Mouse (Mus musculus) frontal cortex, adult (tissue): ENCODE data around the gene Pyy.

Experiments used
- ATAC-seq: cut with Nextera tagmentation; 2 replicates; pipeline ENCODE4 v1.9.2; 2017; ENCODE audit warnings: mild to moderate bottlenecking, moderate library complexity, mixed read lengths; ENCODE audit not compliant: low TSS enrichment

The Pyy gene

DNA sequence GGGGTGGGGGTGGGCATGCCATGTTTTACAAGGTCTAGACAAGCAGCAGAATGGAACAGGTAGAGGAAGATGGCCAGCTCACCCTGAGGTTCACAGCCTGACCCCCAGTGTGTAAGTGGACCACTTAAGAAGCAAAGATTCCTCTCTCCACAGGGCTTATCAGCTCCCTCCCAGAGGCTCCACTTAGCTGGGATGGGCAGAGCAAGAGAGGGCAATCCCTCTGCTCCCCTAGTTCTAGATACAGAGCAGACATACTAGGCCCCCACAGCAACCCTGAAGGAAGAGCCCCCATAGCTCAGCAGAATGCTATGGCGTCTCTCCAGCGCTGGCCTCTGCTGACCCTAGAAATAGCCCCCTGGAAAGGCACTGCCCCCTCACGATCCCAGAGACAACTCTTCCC, 12.0 kb downstream of the Pyy start:
- no peak for ATAC-seq

DNA sequence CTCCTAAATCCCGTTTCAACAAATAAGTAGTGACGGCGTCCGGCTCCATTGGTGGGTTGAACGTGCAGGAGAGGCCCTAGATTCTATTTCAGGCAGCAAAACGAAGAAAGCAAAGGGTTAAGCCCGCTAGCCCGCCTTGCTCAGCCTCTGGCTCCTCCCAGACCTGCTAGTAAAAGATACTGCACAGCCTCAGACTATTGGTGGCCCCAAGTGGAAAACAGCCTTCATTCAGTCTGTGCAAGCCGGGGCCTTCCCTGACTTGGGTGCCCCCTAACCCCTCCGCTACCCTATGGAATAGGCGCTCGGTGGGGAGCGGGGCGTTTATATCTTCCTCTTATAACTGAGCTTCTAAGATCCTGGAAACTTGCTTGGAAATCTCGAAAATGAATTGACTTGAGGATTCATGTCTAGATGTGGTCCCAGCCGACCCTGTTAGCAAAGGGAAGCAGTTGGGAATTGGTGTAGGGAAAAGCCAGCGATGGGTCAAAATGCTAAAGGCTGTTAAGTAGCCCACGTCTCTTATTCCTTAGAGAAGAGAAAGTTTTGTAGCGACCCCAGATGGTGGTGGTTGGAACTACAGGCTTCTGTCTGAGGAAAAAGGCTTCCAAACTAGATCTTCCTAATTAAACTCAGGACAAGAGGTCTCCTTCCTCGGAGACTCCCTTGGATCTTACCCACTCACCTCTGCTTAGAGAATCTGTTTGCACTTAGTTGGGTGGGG, 18.4 kb downstream of the Pyy start:
- ATAC-seq = peak; percentile 57

DNA sequence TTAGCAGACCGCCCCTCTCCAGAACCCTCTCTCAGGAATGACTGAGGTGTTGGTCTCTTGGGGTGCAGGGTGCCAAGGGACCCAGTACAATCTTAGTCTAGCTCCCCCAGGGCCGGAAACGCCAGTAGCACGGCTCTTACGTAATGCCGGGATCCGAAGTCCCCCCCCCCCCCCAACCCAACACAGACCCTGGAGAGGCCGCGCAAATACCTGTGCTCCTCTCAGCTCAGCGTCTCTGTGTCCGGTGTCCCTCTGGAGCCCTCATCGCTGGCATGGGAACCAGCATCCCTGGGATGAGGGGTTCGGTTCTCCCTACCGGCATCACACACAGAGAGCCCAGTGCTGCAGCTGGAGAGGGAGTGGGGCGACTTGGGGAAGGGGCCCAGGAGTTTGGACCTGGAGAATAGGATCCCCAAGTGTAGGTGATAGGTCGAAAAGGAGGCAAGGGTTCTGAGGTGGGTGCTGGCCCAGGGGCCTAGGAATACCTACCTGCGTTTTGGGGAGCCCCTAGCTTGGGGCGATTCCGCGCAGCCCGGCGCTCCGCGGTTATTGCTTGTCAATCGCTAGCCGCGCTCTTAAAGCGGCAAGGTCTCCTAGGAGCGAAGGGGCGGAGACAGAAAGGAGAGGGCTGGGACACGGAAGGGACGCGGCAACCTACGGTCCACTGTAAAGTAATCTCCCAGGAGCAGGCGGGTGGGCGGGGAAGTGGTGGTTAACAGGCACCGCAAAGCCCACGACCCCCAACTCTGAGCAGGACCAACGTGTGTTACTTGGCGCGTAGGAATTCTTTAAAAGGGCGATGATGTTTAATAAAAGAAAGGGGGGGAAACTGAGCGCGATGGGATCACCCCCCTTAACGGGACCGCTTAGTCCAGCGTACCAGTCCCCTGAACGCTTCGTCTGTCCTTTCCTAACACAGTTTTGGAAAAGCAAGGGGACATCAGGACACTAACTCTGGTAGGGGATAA, 19.4 kb downstream of the Pyy start, which contains the start of gene Mpp2:
TSS of gene Mpp2 (minus strand) at position 585 of the 968 bp plus-strand sequence.
- ATAC-seq = peak; percentile 64

DNA sequence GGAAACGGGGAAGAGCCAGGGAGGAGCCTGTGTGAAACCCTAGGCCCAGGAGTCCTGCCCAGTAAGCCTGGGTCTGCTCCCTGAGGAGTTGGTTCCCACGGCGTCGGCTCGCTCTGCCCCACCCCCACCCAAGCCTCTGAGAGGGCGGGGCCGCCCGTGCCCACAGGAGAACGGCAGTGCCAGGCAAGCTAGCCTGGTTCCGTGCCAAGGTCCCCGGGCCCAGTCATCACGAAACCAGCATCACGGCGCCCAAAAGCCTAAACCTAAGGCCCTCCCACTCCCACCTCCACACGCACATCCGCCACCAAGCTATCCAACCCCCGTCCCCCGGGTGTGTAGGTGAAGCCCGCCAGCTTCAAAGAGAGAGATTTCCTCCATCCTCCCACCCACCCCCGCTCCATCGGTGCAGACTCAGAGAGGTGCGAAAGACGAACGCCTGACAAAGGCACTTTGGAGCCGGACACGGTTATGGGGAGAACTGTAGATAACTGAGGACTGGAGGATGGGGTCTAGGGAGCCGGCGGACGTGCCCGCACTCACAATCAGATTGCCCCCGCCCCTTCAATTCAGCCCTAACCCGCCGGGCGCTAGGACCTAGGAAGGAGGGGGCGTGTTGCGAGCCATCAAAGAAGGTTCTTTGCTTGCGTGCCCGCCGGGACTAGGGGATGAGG, 20.4 kb downstream of the Pyy start:
- ATAC-seq = peak; percentile 43

DNA sequence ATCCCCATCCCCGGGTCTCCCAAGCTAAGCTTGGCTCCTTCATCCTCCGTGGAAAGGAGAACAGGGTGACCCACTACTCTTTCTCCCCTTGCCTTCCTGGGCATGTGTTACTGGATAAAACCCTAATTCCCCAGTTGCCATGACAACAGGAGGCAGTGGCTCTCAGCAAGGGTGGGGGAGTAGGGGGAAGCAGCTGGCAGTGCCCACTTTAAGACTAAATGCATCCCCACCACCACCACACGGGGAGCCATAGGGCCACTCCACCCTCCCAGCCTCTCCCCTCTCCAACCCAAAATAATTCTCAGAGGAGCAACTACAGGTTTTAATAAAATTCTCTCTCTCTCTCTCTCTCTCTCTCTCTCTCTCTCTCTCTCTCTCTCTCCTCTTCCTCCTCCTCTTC, 21.3 kb downstream of the Pyy start:
- peak; percentile 36 for ATAC-seq

DNA sequence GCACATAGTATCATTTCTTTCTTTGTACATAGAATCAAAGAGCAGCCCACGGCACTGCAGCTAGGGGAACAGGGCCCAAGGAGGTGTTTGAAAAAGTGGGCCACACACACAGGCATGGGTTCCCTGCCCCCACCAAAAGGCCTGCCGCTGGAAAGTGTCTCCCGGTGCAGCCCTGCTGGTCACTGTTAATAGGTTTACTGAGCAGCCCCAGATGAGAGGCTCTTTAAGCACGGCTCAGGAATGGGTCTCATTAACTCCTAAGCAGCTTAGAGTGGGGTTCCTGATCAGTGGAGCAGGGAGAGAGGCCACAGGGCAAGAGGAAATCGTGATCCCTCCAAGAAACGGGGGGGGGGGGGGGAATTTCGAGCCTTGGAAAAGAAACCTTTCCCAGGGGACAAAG, 23.5 kb downstream of the Pyy start:
- no peak for ATAC-seq

DNA sequence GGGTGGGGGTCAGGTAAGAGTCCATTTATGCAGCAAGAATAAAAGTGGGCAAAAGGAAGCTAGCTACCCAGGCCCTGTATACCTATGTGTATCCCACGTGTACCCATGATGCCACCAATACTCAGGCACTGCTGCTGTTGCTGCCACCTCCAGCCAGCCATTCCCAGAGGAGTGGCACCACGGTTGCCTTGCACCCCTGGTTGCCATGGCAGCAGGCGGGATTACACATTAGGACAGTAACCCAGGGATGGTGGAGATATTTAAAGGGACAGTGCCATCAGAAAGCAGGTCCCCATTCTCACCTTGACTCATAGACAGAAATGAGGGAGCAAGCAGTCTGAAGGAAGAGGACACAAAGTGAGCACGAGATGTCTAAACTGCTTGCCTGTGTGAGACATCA, 24.4 kb downstream of the Pyy start:
- no peak for ATAC-seq

DNA sequence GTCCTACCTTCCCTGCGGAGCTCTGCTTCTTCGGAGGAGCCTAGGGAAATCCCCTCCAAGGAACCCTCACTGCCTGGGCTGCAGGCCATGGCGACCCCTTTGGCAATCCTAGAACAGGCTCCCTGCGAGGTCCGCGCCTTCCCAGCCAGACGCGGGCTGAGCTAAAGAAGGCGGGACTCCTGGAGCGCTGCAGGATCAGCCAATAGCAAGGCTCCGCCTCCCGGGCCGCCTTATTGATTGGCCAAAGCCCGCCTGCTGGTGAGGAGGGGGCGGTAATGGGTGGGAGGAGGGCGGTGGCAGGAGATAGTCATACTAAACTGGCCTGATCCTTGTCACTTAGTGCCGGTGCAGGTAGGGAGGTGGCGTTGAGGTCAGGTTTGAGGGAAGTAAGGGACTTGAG, 25.3 kb downstream of the Pyy start:
- peak; percentile 50 for ATAC-seq

DNA sequence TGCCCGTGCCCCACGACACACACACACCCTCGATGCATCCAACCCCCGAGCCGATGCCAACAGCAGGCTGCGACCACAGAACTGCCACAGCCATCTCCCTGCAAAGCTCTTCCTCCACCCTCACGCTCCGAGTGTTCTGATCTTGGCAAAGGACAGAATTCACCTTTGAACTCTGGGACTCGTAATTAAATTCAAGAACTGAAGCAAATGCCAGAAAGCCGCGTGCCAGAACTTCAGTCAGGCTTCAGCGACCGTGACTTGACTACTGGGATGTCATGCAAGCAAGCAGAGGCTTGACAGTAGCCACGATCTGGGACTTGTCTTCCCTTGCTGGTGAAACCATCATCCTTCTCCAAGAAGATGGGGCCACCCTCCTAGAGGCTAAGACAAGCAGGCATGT, 33.9 kb downstream of the Pyy start:
- no peak for ATAC-seq

DNA sequence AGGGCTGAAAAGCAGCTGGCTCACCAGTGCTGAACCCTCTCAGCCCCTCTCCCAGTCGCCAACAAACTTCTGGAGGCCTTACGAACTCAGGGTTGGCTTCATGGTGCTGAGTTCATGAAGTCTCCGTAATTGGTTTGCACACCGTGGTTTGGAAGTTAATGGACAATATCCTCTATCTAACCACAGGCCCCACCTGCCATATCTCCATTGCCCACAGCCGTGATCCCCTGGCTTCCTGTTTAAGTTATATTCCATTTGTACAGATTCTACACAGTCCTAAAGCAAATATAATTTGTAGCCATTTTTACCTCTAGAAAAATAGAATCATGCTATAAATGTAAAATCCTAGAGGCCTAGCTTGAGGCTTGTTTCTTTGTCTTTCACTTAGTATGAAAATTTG, 34.9 kb downstream of the Pyy start:
- ATAC-seq = no peak

DNA sequence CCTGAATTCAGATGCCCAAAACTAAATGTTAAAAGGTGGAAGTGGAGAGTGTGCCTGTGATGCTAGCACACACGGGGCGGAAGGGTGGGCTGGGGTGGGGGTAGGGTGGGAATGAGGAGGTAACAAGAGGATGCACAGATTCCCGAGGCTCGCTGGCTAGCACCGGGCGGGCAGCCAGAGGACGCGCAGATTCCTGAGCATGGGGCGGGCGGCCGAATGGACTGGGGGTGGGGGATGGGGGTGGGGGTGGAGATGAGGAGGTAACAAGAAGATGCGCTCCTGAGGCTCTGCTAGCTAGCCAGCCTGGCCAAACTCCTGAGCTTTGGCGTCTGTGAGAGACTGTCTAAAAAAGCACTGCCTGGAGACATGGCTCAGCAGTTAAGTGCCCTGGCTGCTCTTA, 37.2 kb downstream of the Pyy start:
- ATAC-seq = no peak

DNA sequence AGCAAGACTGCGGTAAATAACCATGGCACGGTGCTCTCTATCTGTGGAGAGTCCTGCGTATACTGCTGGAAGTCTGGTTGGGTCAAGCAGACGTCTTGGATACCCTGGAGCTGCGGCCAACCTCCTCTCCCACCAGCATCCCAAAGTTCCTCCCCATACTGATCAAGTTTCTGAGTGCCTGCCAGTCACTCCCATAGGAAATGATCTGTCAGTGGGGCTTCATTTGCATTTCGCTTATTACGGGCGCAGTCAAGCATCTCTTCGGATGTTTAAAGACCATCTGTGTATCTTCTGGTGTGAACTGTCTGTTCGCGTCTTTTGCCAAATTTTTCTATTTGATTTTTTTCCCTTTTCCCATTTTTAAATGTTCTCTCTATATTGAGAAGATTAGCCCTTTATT, 38.0 kb downstream of the Pyy start:
- ATAC-seq = no peak

DNA sequence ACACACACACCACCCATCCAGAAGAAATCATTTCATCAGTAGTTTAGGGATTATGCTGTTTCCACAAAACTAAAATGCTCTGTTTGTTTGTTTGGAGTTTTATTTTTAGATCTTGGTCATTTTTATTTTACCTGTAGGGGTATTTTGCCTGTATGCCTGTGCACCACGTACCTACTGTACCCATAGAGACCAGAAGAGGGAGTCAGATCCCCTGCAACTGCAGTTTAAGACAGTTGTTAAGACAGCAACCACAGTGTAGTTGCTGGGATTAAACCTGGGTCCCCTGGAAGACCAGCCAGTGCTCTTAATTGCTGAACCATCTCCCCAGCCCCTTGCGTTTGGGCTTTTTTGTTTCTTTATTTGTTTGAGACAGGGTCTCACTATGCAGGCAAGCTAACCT, 38.7 kb downstream of the Pyy start:
- ATAC-seq = peak; percentile 62; the same call in 1 of the 2 replicates

DNA sequence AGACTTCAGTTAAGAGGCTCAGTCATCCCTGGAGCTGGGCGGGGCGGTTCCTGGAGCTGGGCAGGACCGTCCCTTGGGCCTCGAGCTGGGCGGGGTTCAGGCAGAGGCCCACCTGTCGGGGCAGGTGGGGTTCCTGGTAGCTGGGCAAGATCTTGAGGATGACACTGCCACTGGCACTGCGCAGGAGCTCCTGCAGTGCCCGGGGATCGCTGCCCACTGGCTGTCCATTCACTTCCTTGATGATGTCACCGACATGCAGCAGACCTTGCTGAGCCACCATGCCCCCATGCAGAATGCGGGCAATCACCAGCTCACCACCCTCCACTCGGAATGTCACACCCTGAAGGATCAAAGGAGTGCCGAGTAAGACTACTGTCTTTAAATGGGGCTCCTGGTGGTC, 44.6 kb downstream of the Pyy start:
- ATAC-seq = no peak

DNA sequence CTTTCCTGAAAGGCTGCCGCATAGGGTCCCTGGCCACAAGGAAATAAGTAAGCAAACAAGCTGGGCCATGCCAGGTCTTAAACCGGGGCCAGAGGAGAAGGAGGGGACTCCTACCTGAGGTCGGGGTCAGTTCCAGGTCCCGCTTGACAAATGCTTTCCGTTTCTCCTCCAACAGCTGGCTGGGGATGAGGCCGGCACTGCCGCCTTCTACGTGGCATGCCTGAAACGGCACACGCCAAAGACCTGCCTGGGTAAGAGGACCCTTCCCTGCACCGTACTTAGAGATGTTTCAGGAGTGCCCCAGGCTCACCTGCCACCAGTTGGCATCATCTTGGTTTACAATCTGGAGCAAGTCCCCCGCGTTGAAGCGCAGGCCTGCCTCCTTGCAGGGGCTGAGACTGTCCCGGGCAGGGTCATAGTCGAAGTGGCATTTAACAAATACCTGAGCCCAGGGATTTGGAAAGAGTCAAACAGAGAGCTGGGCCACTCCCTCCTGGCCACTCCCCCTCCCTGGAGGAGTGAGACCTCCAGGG, 45.6 kb downstream of the Pyy start:
- ATAC-seq = no peak

DNA sequence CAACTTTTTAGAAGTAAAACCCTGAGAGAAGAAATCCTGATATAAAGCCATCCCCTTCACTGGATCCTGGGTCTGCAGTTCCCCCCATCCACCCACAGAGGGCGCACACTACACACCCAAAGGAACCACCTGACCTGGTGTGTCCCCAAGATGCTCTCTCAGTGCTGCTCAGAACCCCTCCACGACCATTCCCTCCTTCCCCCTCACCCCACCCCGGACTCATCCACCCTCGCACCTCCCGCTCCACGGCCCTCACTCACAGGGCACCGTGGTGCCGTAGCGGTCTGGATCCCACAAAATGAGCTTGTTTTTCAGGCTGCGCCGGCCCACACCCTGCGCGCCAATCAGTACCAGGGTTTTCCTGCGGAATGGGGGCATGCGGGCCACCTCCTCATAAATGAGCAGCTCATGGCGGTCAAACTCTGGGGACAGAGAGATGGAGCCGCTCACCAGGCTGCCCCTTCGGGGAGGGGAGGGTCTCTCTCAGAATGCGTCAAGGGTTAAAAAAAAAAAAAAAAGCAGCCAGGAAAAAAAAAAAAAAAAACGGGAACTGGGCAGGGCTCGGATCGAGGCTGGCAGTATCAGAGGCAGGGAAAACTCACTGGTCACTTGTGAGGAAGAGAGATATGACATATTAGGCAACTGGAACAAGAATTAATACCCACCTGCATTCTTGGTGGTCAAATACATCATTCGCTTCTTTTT, 46.2 kb downstream of the Pyy start:
- peak; percentile 66 for ATAC-seq
